In the genomic region with DNA sequence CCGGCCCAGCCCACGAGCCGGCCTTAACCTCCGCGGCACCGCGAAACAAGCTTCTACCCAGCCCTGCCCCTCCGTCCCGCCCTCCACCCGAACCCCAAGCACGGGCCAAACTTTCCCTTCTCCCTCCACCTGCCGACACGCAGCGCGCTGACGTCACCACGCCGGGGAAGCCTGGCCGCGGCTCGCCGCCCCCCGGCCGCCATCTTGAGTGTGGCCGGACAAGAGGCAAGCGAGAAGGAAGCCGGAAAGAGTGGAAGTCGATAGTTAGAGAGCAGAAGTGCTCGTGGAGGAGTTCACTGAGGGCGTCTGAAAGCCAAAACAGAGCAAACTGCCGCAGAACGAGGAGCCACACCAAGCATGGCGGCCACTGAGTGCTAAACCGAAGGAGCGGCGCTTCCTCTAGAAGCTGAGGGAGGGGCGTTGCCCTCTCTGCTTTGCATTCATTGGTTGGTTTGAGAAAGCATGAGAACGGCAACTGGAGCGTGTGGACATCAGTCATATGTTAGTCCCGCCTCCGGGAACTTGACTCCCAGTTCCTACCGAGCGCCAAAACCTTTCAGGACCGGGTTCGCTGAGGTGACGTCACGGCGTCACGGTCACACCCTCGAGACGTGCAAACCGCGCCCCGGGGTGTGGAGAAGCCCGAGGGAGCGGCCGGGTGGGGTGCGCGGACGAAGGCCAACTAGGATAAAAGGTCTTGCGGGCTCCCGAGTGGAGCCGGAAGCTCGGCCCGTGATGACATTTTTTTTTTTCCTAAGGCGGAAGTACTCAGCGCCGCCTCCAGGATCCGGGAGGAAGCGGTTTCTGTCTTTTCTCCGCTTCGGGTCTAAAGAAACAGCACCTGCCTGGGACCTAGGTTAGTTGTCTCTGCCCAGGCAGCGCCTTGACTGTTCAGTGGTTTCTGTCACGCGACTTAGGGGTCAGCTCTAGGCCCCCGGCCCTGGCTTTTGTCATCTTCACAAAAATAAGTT, we compare ENCODE assay signal across 8 mouse cellular contexts. TPM values are rescaled to one million over a fixed set of nuclear protein-coding genes. Genes with fewer than 3 reads are reported as not detected.
DNase-seq lines count a peak whose midpoint lies in the region; ATAC-seq and TF ChIP-seq lines count a peak whose summit lies in the region.

A gene (minus strand): TSS at position 139 of the 971 bp plus-strand sequence.

- ATAC-seq in forebrain, embryonic 11.5 days (replicated peaks; ENCODE audit: low FRiP score) = peak; percentile 96
- peak; percentile 96 for ATAC-seq in heart, embryonic 16.5 days (replicated peaks; ENCODE audit: extremely low read depth, insufficient read depth, low FRiP score)
- ATAC-seq in liver, embryonic 15.5 days (ENCODE audit: insufficient read depth) = peak; percentile 94
- ATAC-seq in neural tube, embryonic 12.5 days (ENCODE audit: low FRiP score, low read depth) = peak; percentile 96

- peak in 1 of 2 experiments; percentile 65; a peak in 2 of 4 replicates for TF ChIP-seq CTCF in CH12.LX (conservative IDR thresholded peaks at IDR 0.05 in 1 of 2, IDR thresholded peaks at IDR 0.05 in 1 of 2; ENCODE audit: low read depth in 2 of 2, low read length in 2 of 2)

- H3K27ac ChIP-seq in CH12.LX (ENCODE audit: insufficient read depth, low read depth) = peak within 1 kb of the TSS; percentile 83
- H3K27ac ChIP-seq in forebrain, embryonic 11.5 days (ENCODE audit: low read depth, low read length) = peak within 1 kb of the TSS; percentile 85
- peak within 1 kb of the TSS; percentile 96 for H3K27ac ChIP-seq in heart, embryonic 16.5 days (ENCODE audit: low read length)
- peak within 1 kb of the TSS; percentile 99 for H3K27ac ChIP-seq in liver, embryonic 15.5 days (replicated peaks)
- H3K27ac ChIP-seq in neural tube, embryonic 12.5 days = peak within 1 kb of the TSS; percentile 69

- peak within 1 kb of the TSS; percentile 88 for H3K4me2 ChIP-seq in CH12.LX (ENCODE audit: insufficient read depth, low read depth, poor library complexity, severe bottlenecking)
- H3K4me2 ChIP-seq in forebrain, embryonic 11.5 days (ENCODE audit: low read depth, low read length, severe bottlenecking) = peak within 1 kb of the TSS; percentile 98
- H3K4me2 ChIP-seq in heart, embryonic 16.5 days (ENCODE audit: low read depth, low read length) = peak within 1 kb of the TSS; percentile 100
- peak within 1 kb of the TSS; percentile 96 for H3K4me2 ChIP-seq in liver, embryonic 15.5 days
- H3K4me2 ChIP-seq in neural tube, embryonic 12.5 days (replicated peaks) = peak within 1 kb of the TSS; percentile 91

- H3K9ac ChIP-seq in CH12.LX (ENCODE audit: insufficient read depth, low read depth) = peak within 1 kb of the TSS; percentile 84
- H3K9ac ChIP-seq in forebrain, embryonic 11.5 days (ENCODE audit: low read length) = peak within 1 kb of the TSS; percentile 90
- peak within 1 kb of the TSS; percentile 95 for H3K9ac ChIP-seq in heart, embryonic 16.5 days (ENCODE audit: low read length)
- peak within 1 kb of the TSS; percentile 83 for H3K9ac ChIP-seq in liver, embryonic 15.5 days
- peak within 1 kb of the TSS; percentile 87 for H3K9ac ChIP-seq in neural tube, embryonic 12.5 days

- TF ChIP-seq EP300 in CH12.LX (IDR thresholded peaks at IDR 0.05; ENCODE audit: low read length) = peak; percentile 57

- in situ Hi-C loops in CH12.LX (cut with MboI; ENCODE audit: low pct_ligation_motif_present, low pct_unique_long_range_greater_than_20kb, low sequenced_read_pairs) = no loop called here

- peaks cover 2 to 23% of the 10 kb centered on the region in 2 experiments; a peak in 2 of 4 replicates for H3K4me1 ChIP-seq in CH12.LX (ENCODE audit: control insufficient read depth in 1 of 2, insufficient read depth in 2 of 2)
- no peaks in the 10 kb centered on the region; the same call in 1 of the 2 replicates for H3K4me1 ChIP-seq in forebrain, embryonic 11.5 days (replicated peaks; ENCODE audit: control insufficient read depth, insufficient read depth, low read length)
- peaks cover 10% of the 10 kb centered on the region for H3K4me1 ChIP-seq in heart, embryonic 16.5 days (ENCODE audit: control insufficient read depth, insufficient read depth, low read length)
- peaks cover 41% of the 10 kb centered on the region for H3K4me1 ChIP-seq in liver, embryonic 15.5 days (replicated peaks)
- H3K4me1 ChIP-seq in neural tube, embryonic 12.5 days = peaks cover 16% of the 10 kb centered on the region

- no peaks in the 10 kb centered on the region for H3K27me3 ChIP-seq in CH12.LX (replicated peaks)
- H3K27me3 ChIP-seq in forebrain, embryonic 11.5 days (ENCODE audit: control insufficient read depth, insufficient read depth, low read length) = no peaks in the 10 kb centered on the region
- no peaks in the 10 kb centered on the region for H3K27me3 ChIP-seq in heart, embryonic 16.5 days (ENCODE audit: control insufficient read depth, insufficient read depth, low read length)
- H3K27me3 ChIP-seq in liver, embryonic 15.5 days = no peaks in the 10 kb centered on the region
- H3K27me3 ChIP-seq in neural tube, embryonic 12.5 days (replicated peaks) = no peaks in the 10 kb centered on the region

- peak; percentile 82 for TF ChIP-seq POLR2A in CH12.LX (IDR thresholded peaks at IDR 0.05; ENCODE audit: low read depth, low read length)

- H3K79me2 ChIP-seq in CH12.LX (replicated peaks; ENCODE audit: control insufficient read depth, extremely low read depth, insufficient read depth, poor library complexity, severe bottlenecking) = peaks cover 9% of the 10 kb centered on the region; the same call in 1 of the 2 replicates

- TF ChIP-seq RAD21 in CH12.LX (IDR thresholded peaks at IDR 0.05; ENCODE audit: low read depth, low read length) = no peak

- DNase-seq in CH12.LX (ENCODE audit: extremely low read depth) = peak; percentile 99
- peak; percentile 99 for DNase-seq in c-Kit-positive CD71-positive TER-119-negative erythroid progenitor cells, embryonic 14.5 days (ENCODE audit: low read depth)
- DNase-seq in forebrain, embryonic 11.5 days (ENCODE audit: low spot score) = peak; percentile 97
- peak; percentile 99 to 100 for DNase-seq in kidney, postnatal 36 days
- peak; percentile 100 for DNase-seq in telencephalon, adult 2 months (ENCODE audit: low read depth, low spot score)

- dilution Hi-C loops in CH12.LX (cut with MboI; ENCODE audit: extremely low pct_ligation_motif_present, extremely low pct_unique_long_range_greater_than_20kb, low sequenced_read_pairs) = no loop called here

- no peaks in the 10 kb centered on the region for H3K9me3 ChIP-seq in CH12.LX (replicated peaks; ENCODE audit: low read length)
- no peaks in the 10 kb centered on the region for H3K9me3 ChIP-seq in forebrain, embryonic 11.5 days (ENCODE audit: control insufficient read depth, low read length)
- H3K9me3 ChIP-seq in heart, embryonic 16.5 days (replicated peaks; ENCODE audit: control insufficient read depth, low read length) = no peaks in the 10 kb centered on the region
- no peaks in the 10 kb centered on the region for H3K9me3 ChIP-seq in liver, embryonic 15.5 days (replicated peaks)
- no peaks in the 10 kb centered on the region for H3K9me3 ChIP-seq in neural tube, embryonic 12.5 days

- WGBS in forebrain, embryonic 11.5 days = under 1% methylated on average over 76 of the region's 76 CpGs
- under 1% methylated on average over 76 of the region's 76 CpGs for WGBS in heart, embryonic 16.5 days
- WGBS in liver, embryonic 15.5 days (ENCODE audit: insufficient replicate concordance) = under 1% methylated on average over 76 of the region's 76 CpGs
- under 1% methylated on average over 76 of the region's 76 CpGs for WGBS in neural tube, embryonic 12.5 days

- H3K36me3 ChIP-seq in CH12.LX (replicated peaks in 1 of 2; ENCODE audit: control insufficient read depth in 1 of 2, insufficient read depth in 1 of 2, low read length in 1 of 2) = peaks cover 2 to 12% of the 10 kb centered on the region in 2 experiments
- H3K36me3 ChIP-seq in forebrain, embryonic 11.5 days (ENCODE audit: control insufficient read depth, insufficient read depth, low read length) = no peaks in the 10 kb centered on the region
- H3K36me3 ChIP-seq in heart, embryonic 16.5 days (ENCODE audit: control insufficient read depth, insufficient read depth) = no peaks in the 10 kb centered on the region
- no peaks in the 10 kb centered on the region for H3K36me3 ChIP-seq in liver, embryonic 15.5 days (replicated peaks)
- H3K36me3 ChIP-seq in neural tube, embryonic 12.5 days = no peaks in the 10 kb centered on the region

- peak within 1 kb of the TSS; percentile 52 to 84 (median 75) for H3K4me3 ChIP-seq in CH12.LX (replicated peaks in 1 of 3; ENCODE audit: low read depth in 2 of 3, low read length in 2 of 3, poor library complexity in 1 of 3)
- peak within 1 kb of the TSS; percentile 90 for H3K4me3 ChIP-seq in forebrain, embryonic 11.5 days (ENCODE audit: low read depth, low read length)
- H3K4me3 ChIP-seq in heart, embryonic 16.5 days (ENCODE audit: low read length) = peak within 1 kb of the TSS; percentile 96
- peak within 1 kb of the TSS; percentile 86 for H3K4me3 ChIP-seq in liver, embryonic 15.5 days (replicated peaks)
- H3K4me3 ChIP-seq in neural tube, embryonic 12.5 days = peak within 1 kb of the TSS; percentile 90

TF ChIP-seq in CH12.LX, 34 proteins besides CTCF, POLR2A, EP300 and RAD21 (continues in another document):
- TF ChIP-seq HCFC1 (IDR thresholded peaks at IDR 0.05; ENCODE audit: low read depth, low read length) (peak; percentile 90), USF1 (IDR thresholded peaks at IDR 0.05; ENCODE audit: low read depth, low read length) (no peak), ETS1 (conservative IDR thresholded peaks at IDR 0.05; ENCODE audit: low read depth, low read length) (peak; percentile 76), RCOR1 (conservative IDR thresholded peaks at IDR 0.05; ENCODE audit: low read depth, low read length) (peak; percentile 89), MAZ (IDR thresholded peaks at IDR 0.05; ENCODE audit: low read depth, low read length) (no peak), MXI1 (IDR thresholded peaks at IDR 0.05; ENCODE audit: low read depth, low read length) (peak; percentile 54), ELF1 (IDR thresholded peaks at IDR 0.05; ENCODE audit: low read depth, low read length) (peak; percentile 80), USF2 (conservative IDR thresholded peaks at IDR 0.05; ENCODE audit: low read depth, low read length) (no peak), JUN (IDR thresholded peaks at IDR 0.05; ENCODE audit: insufficient read depth, low read depth, low read length) (peak; percentile 10; the same call in 1 of the 2 replicates), ZNF384 (IDR thresholded peaks at IDR 0.05; ENCODE audit: low read depth, low read length) (peak; percentile 99), UBTF (IDR thresholded peaks at IDR 0.05; ENCODE audit: low read depth, low read length) (no peak)

RNA-seq across cellular contexts. Expression of the gene that starts here (rescaled TPM):
- total RNA-seq in CH12.LX (2012; rRNA removed) (22.1 and 26.3 TPM in 2 replicates), CH12.LX (2014; rRNA removed) (36.1 and 41.2 TPM in 2 replicates)
- 31.7 and 33.3 TPM in 2 replicates for polyA plus RNA-seq in CH12.LX (2012; ENCODE audit: insufficient read length, low read depth)
- polyA plus RNA-seq in forebrain, embryonic 11.5 days (2014; fragmentation: Nextera tagmentation; extraction: Ambion mirVana) = 18.4 and 19.7 TPM in 2 replicates
- 8.3 TPM in 2 replicates for polyA plus RNA-seq in heart, embryonic 16.5 days (2015; fragmentation: Nextera tagmentation; extraction: Ambion mirVana)
- 4.8 and 5.6 TPM in 2 replicates for polyA plus RNA-seq in liver, embryonic 15.5 days (2015; fragmentation: Nextera tagmentation; extraction: Ambion mirVana)
- polyA plus RNA-seq in neural tube, embryonic 12.5 days (2016; fragmentation: Nextera tagmentation; extraction: Ambion mirVana) = 18.8 and 19.9 TPM in 2 replicates

Comparison
In these comparisons a context has a peak if more than half of its experiments do, and no peak if none do; other contexts are left out.
1. Peak in every context shown above with its lines: DNase-seq, ATAC-seq, H3K4me3 ChIP-seq and H3K27ac ChIP-seq.